Mouse (Mus musculus): ENCODE results near the gene Lipt2.

DNA sequence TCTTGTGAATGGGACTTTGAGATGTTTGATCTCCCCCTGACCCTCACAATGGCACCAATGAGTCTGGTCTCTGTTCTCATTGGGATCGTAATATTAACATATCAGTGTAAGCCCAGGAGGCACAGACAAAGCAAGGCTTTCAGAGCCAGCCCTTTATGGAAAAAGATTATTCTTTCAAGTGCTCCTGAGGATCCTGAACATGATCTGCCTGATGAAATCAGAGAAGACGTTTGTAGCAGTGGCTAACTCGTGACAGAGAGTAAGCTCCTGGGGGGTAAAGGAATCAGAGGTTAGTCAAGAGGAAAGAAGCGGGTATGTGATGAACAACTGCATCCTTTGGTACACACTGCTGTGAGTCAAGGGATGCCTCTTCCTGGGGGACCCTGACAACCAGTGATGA lies 31.1 kb downstream of the Lipt2 start:
- no peak for TF ChIP-seq CTCF (IDR thresholded peaks at IDR 0.05; ENCODE audit: borderline replicate concordance, insufficient read depth, low read length)
- TF ChIP-seq POLR2A (IDR thresholded peaks at IDR 0.05; ENCODE audit: low read depth, low read length), result no peak
